Mouse (Mus musculus) ES-E14 (cell line): ENCODE data around the gene Zic2. TPM values are rescaled to one million over a fixed set of nuclear protein-coding genes. Genes with fewer than 3 reads are reported as not detected.
"Not testable (repeated sequence)": the region's sequence is repeated elsewhere in the genome, so short reads cannot be mapped to it uniquely, and the experiment has no call there.

Experiments used
- DNase-seq: peaks from one replicate; pipeline ENCODE4 v3.0.0-alpha.2; 2013; ENCODE audit warnings: low read depth, low spot score
- H3K27ac ChIP-seq: 2 replicates; pipeline ENCODE4 v1.5.1; 2012; ENCODE audit warnings: low read depth, mild to moderate bottlenecking, low read length, moderate library complexity, mixed read lengths; ENCODE audit not compliant: poor library complexity, insufficient read depth, severe bottlenecking
- H3K36me3 ChIP-seq: 2 replicates; pipeline ENCODE4 v1.6.1; 2012; ENCODE audit warnings: mild to moderate bottlenecking, low read length, moderate library complexity, mixed read lengths; ENCODE audit not compliant: control insufficient read depth, poor library complexity, insufficient read depth, severe bottlenecking
- H3K4me1 ChIP-seq, 2 experiments: fragments of 150-350 bp in 1 of 2; sonication (generic) in 1 of 2; 2 replicates each; pipeline ENCODE4 v1.6.1; 2012; ENCODE audit warnings: low read length in 2 of 2, mild to moderate bottlenecking in 1 of 2, mixed read lengths in 1 of 2; ENCODE audit not compliant: control insufficient read depth in 2 of 2, insufficient read depth in 2 of 2, poor library complexity in 1 of 2
- H3K4me3 ChIP-seq, 2 experiments: fragments of 150-350 bp in 1 of 2; sonication (generic) in 1 of 2; 2 replicates each; pipeline ENCODE4 v1.5.1; 2012; ENCODE audit warnings: low read length in 2 of 2, low read depth in 1 of 2, mild to moderate bottlenecking in 1 of 2, mixed read lengths in 1 of 2; ENCODE audit not compliant: insufficient read depth in 1 of 2, poor library complexity in 1 of 2, severe bottlenecking in 1 of 2
- H3K9ac ChIP-seq: 2 replicates; pipeline ENCODE4 v1.6.1; 2012; ENCODE audit warnings: low read depth, mild to moderate bottlenecking, low read length, mixed read lengths; ENCODE audit not compliant: poor library complexity, insufficient read depth, severe bottlenecking
- H3K9me3 ChIP-seq: fragments of 150-350 bp; sonication (generic); 2 replicates; pipeline ENCODE4 v1.6.1; 2012; ENCODE audit warnings: low read depth, mild to moderate bottlenecking, low read length; ENCODE audit not compliant: control insufficient read depth, insufficient read depth
- CHD2 ChIP-seq: IDR thresholded peaks from 2 replicates; pipeline ENCODE4 v1.6.1; 2014; ENCODE audit warnings: mild to moderate bottlenecking, low read depth, low read length, inconsistent platforms
- HCFC1 ChIP-seq: IDR thresholded peaks from 2 replicates; pipeline ENCODE4 v1.6.1; 2012; ENCODE audit warnings: low read length, inconsistent platforms, borderline replicate concordance; ENCODE audit not compliant: insufficient read depth
- MAFK ChIP-seq: IDR thresholded peaks from 2 replicates; pipeline ENCODE4 v1.6.1; 2014; ENCODE audit warnings: mild to moderate bottlenecking, low read depth, low read length, inconsistent platforms; ENCODE audit not compliant: insufficient read depth
- ZC3H11A ChIP-seq: IDR thresholded peaks from 2 replicates; pipeline ENCODE4 v1.6.1; 2012; ENCODE audit warnings: low read depth, mild to moderate bottlenecking, inconsistent platforms, low read length, borderline replicate concordance
- ZNF384 ChIP-seq: IDR thresholded peaks from 2 replicates; pipeline ENCODE4 v1.6.1; 2012; ENCODE audit warnings: low read depth, low read length, inconsistent platforms
- in situ Hi-C, 2 experiments: fragments of 600-800 bp; cut with MboI; formaldehyde crosslinking; loops; one replicate each; pipeline ENCODE4 v1.15.1; 2025; ENCODE audit warnings: low sequenced_read_pairs in 2 of 2, inconsistent platforms in 1 of 2; ENCODE audit not compliant: unreplicated experiment in 2 of 2
- total RNA-seq: library from RNA; depleted of rRNA; stranded (reverse); fragments of 300-350 nt; gene quantifications from 2 replicates; pipeline ENCODE4 v1.2.3, GENCODE M21; 2012

Zic2 gene
- total RNA-seq, 1 experiment, result 17.3 TPM

DNA sequence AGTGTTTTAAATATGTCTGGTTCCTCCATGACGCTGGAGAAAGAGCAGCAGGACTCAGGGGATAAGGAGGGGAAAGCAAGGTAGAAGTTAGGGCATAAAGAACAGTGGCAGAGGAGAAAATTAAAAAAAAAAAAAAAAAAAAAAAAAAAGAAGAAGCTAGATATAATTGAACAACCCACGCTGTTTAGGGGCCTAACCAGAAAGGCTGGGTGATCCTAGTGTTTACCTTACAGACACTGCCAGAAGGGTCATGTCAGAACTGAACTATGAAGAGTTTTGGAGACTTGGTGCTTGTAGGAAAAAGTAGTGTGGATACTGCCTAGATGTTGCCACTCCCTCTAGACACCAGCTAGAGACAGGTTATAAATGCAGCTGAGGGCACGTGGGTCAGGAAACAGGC lies 13.7 kb upstream of the Zic2 start:
- Histone ChIP-seq H3K9ac (no peak overlapping the region), H3K36me3 (peaks cover 10% of the 10 kb centered on the region), H3K9me3 (no peaks in the 10 kb centered on the region), H3K27ac (no peak overlapping the region), H3K4me3 (peak overlapping the region; percentile 14 to 98; a peak in 2 of 4 replicates), H3K4me1 (peaks cover 4 to 8% of the 10 kb centered on the region in 2 experiments; a peak in 3 of 4 replicates)
- TF ChIP-seq ZC3H11A (no peak), ZNF384 (no peak)
- in situ Hi-C loops, result no loop called here
- DNase-seq, result no peak

DNA sequence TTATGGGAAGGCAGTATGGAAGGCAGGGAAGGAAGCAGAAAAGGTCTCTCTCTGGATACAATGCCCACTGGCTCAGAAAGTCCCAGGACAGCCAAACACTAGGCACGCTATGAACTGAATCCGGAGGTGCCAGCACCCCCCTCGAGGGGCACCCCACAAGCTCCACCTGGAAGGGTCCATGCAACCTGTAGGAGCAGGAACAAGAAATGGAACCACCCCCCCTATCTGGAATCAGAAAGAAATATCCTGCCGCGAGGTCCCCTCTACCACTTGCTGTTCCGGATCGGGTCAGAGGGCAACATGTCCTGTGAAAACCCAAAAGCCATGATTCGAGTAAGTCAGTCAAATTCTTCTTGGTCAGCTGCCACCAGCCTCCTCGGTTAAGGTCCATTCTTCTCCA lies 13.3 kb upstream of the Zic2 start:
- TF ChIP-seq CHD2 (no peak), ZC3H11A (no peak), MAFK (no peak), HCFC1 (no peak), ZNF384 (no peak)
- H3K4me1 ChIP-seq, result peaks cover 4 to 8% of the 10 kb centered on the region in 2 experiments; a peak in 3 of 4 replicates
- no peaks in the 10 kb centered on the region for H3K9me3 ChIP-seq
- in situ Hi-C loops, result no loop called here
- H3K27ac ChIP-seq, result no peak overlapping the region
- H3K9ac ChIP-seq, result peak overlapping the region; percentile 35; the same call in 1 of the 2 replicates
- H3K36me3 ChIP-seq, result peaks cover 10% of the 10 kb centered on the region; the same call in 1 of the 2 replicates
- DNase-seq, result no peak
- peak overlapping the region; percentile 46 to 98 for H3K4me3 ChIP-seq

DNA sequence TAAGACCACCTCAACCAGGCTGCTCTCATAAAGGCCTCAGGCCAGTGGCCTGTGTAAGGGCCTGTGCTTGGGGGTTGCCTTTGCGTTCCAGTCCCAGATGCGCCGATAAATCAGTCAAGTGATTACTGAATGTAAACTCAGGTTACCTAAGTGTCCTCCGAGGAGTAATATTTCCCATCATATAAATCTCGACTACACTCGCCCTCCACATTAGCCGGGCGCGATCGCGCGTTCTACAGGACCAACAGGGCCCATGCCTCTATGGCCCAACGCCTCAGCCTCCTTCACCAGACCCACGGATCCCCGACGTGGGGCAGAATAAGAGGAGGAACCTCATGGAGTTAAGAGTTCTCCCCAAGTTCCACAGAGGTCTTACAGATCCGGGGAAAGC lies 12.6 kb upstream of the Zic2 start:
- Histone ChIP-seq H3K4me1 (peaks cover 4 to 8% of the 10 kb centered on the region in 2 experiments; a peak in 3 of 4 replicates), H3K9me3 (no peaks in the 10 kb centered on the region), H3K27ac (no peak overlapping the region), H3K9ac (peak overlapping the region; percentile 80), H3K4me3 (peak overlapping the region; percentile 68 to 98), H3K36me3 (peaks cover 10% of the 10 kb centered on the region; the same call in 1 of the 2 replicates)
- DNase-seq, result no peak
- TF ChIP-seq ZNF384, result no peak
- no peak for TF ChIP-seq MAFK
- TF ChIP-seq HCFC1, result no peak
- TF ChIP-seq CHD2, result no peak
- TF ChIP-seq ZC3H11A, result no peak
- in situ Hi-C loops, result no loop called here

DNA sequence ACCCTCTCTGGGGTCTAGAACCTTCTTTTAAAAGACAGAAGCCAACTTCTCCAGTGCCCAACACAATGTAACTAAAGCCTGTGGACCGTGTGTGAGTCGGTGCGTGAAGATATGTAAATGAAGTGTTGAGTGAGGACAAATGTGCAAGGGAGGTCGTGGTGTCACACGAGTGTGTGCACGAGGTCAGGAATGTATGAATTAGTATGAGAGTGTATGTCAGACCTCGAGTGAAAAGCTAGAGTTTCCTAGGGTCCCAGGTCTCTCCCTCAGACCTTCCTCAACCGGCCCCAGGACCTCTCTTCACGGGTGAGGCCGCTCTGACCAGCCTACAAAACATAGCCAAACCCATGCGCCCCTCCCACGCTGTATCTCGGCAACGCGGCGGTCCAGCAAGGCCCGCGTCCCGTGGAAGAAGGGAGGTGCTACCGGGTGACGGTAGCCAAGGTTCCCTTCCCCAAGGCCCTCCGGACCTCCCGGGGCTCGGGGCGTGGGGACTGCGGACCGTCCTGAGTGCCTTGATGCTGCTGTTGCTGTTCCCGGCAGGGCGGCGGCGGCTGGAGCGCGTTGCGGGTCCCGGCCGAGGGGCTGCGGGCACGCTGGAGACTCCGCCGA lies 12.0 kb upstream of the Zic2 start:
- Histone ChIP-seq H3K4me3 (peak overlapping the region; percentile 68 to 98), H3K36me3 (peaks cover 10% of the 10 kb centered on the region; the same call in 1 of the 2 replicates), H3K27ac (no peak overlapping the region), H3K4me1 (peaks cover 4 to 8% of the 10 kb centered on the region in 2 experiments; a peak in 3 of 4 replicates), H3K9me3 (no peaks in the 10 kb centered on the region), H3K9ac (peak overlapping the region; percentile 80)
- DNase-seq, result no peak
- TF ChIP-seq CHD2 (no peak), HCFC1 (no peak), ZNF384 (no peak), ZC3H11A (no peak), MAFK (no peak)
- in situ Hi-C loops, result no loop called here

DNA sequence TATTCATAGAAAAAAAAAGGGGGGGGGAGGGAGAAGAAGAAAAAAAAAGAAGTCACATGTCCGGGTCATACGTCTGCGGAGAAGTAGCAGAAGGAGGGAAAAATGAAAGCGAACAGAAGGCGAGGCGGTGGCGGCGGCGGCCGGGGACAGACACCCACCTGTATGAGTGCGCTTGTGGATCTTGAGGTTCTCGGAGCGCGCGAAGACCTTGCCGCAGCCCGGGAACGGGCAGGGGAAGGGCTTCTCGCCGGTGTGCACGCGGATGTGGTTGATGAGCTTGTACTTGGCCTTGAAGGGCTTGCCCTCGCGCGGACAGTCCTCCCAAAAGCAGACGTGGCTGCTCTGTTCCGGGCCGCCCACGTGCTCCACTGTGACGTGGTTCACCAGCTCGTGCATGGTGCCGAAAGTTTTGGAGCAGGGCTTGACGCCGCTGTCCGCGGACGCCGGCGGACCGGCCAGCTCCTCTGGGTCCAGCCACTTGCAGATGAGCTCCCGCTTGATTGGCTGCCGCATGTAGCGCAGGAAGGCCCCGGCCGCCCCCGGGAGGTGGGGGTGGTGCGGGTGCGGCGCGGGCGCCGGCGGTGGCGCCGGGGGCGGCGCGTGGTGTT lies 11.4 kb upstream of the Zic2 start:
- H3K9me3 ChIP-seq, DNase-seq, in situ Hi-C loops, H3K4me1 ChIP-seq, H3K27ac ChIP-seq, H3K36me3 ChIP-seq: not testable (repeated sequence)
- Histone ChIP-seq H3K4me3 (peak overlapping the region; percentile 68 to 98), H3K9ac (peak overlapping the region; percentile 80)
